Mouse (Mus musculus) activated CD4-positive, CD25-positive, alpha-beta regulatory T cell, adult 4 months (primary cell): ENCODE measurements around the gene Hsd17b12. TPM values are rescaled to one million over a fixed set of nuclear protein-coding genes. Genes with fewer than 3 reads are reported as not detected.
A peak's percentile ranks its signal among the peaks of the same experiment; 100 is the strongest.

Experiments used
- ATAC-seq: one replicate; pipeline ENCODE4 v1.8.0; 2017
- polyA plus RNA-seq, 2 experiments: library from polyadenylated mRNA; unstranded; fragments of 100-300 nt; shearing (Covaris generic); gene quantifications; one replicate each; pipeline ENCODE4 v1.2.1; 2017

Hsd17b12 gene
- polyA plus RNA-seq, 2 experiments from 2014 or later: 72.0 to 73.4 TPM

- ATAC-seq: peak; percentile 76
These were observed 155.4 kb downstream of the Hsd17b12 start for GRCm38 (mm10) chr2:94002331-94002730.

GRCm38 (mm10) chr2:94001918-94002317 lies 155.8 kb downstream of the Hsd17b12 start:
- no peak for ATAC-seq

- no peak for ATAC-seq
These were observed 156.4 kb downstream of the Hsd17b12 start for GRCm38 (mm10) chr2:94001411-94001810.

- ATAC-seq: no peak
These were observed 161.5 kb downstream of the Hsd17b12 start, which contains the start of gene Gm27027 for GRCm38 (mm10) chr2:93996254-93996653. TSS of gene Gm27027 (minus strand) at chr2:93996354.

- no peak for ATAC-seq
These were observed 165.0 kb downstream of the Hsd17b12 start for GRCm38 (mm10) chr2:93992810-93993209.

- ATAC-seq: no peak
These were observed 165.5 kb downstream of the Hsd17b12 start for GRCm38 (mm10) chr2:93992259-93992658.

- ATAC-seq: no peak
These were observed 166.4 kb downstream of the Hsd17b12 start for GRCm38 (mm10) chr2:93991336-93991735.

GRCm38 (mm10) chr2:93988440-93988839 lies 169.3 kb downstream of the Hsd17b12 start:
- ATAC-seq: no peak

Other genes starting within 250 kb of the Hsd17b12 start
- gene Gm13889, start 200.8 kb downstream of the Hsd17b12 start, polyA plus RNA-seq: not detected
- gene Gm27027, start 161.6 kb downstream of the Hsd17b12 start, polyA plus RNA-seq: not detected
- 10 to 100 TPM; 44.5 to 56.2 TPM for gene Alkbh3, start 147.2 kb downstream of the Hsd17b12 start, polyA plus RNA-seq
- gene Ttc17, start 248.7 kb upstream of the Hsd17b12 start, polyA plus RNA-seq: 10 to 100 TPM; 34.9 to 36.7 TPM